Mouse (Mus musculus): ENCODE data around the gene Ccpg1os.
A peak's percentile ranks its signal among the peaks of the same experiment; 100 is the strongest.

Ccpg1os gene

GRCm38 (mm10) chr9:72985250-72986220 lies at the start of gene Ccpg1os, which contains the start of gene Ccpg1:
Gene Ccpg1os, minus strand, starts transcription at chr9:72985382.
Gene Ccpg1, plus strand, starts transcription at chr9:72985429.
- peak; percentile 98 for DNase-seq (ENCODE audit: low read depth, low spot score)

GRCm38 (mm10) chr9:73033406-73033805 lies 48.2 kb upstream of the Ccpg1os start:
- no peak for DNase-seq (ENCODE audit: low read depth, low spot score)

GRCm38 (mm10) chr9:73031421-73031820 lies 46.2 kb upstream of the Ccpg1os start:
- no peak for DNase-seq (ENCODE audit: low read depth, low spot score)

- no peak for DNase-seq (ENCODE audit: low read depth, low spot score)
These were observed 45.3 kb upstream of the Ccpg1os start for GRCm38 (mm10) chr9:73030443-73030842.

GRCm38 (mm10) chr9:73025818-73026636 lies 40.8 kb upstream of the Ccpg1os start:
- DNase-seq (ENCODE audit: low read depth, low spot score), result peak; percentile 56

- no peak for DNase-seq (ENCODE audit: low read depth, low spot score)
These were observed 35.5 kb upstream of the Ccpg1os start for GRCm38 (mm10) chr9:73020566-73021097.

GRCm38 (mm10) chr9:73019841-73020240 lies 34.7 kb upstream of the Ccpg1os start:
- DNase-seq (ENCODE audit: low read depth, low spot score), result no peak

GRCm38 (mm10) chr9:73014724-73015123 lies 29.5 kb upstream of the Ccpg1os start:
- DNase-seq (ENCODE audit: low read depth, low spot score), result no peak

GRCm38 (mm10) chr9:73012629-73013028 lies 27.4 kb upstream of the Ccpg1os start:
- DNase-seq (ENCODE audit: low read depth, low spot score), result no peak

- DNase-seq (ENCODE audit: low read depth, low spot score), result no peak
These were observed 23.2 kb upstream of the Ccpg1os start for GRCm38 (mm10) chr9:73008384-73008783.

GRCm38 (mm10) chr9:73006175-73006574 lies 21.0 kb upstream of the Ccpg1os start:
- no peak for DNase-seq (ENCODE audit: low read depth, low spot score)

- no peak for DNase-seq (ENCODE audit: low read depth, low spot score)
These were observed 19.9 kb upstream of the Ccpg1os start for GRCm38 (mm10) chr9:73005106-73005505.

- DNase-seq (ENCODE audit: low read depth, low spot score), result no peak
These were observed 18.9 kb upstream of the Ccpg1os start for GRCm38 (mm10) chr9:73004076-73004475.

GRCm38 (mm10) chr9:73002177-73002576 lies 17.0 kb upstream of the Ccpg1os start:
- DNase-seq (ENCODE audit: low read depth, low spot score), result no peak

- DNase-seq (ENCODE audit: low read depth, low spot score), result no peak
These were observed 16.3 kb upstream of the Ccpg1os start for GRCm38 (mm10) chr9:73001314-73002011.

GRCm38 (mm10) chr9:73000487-73000886 lies 15.3 kb upstream of the Ccpg1os start:
- no peak for DNase-seq (ENCODE audit: low read depth, low spot score)

GRCm38 (mm10) chr9:72996806-72997205 lies 11.6 kb upstream of the Ccpg1os start:
- no peak for DNase-seq (ENCODE audit: low read depth, low spot score)

- no peak for DNase-seq (ENCODE audit: low read depth, low spot score)
These were observed 11.0 kb upstream of the Ccpg1os start for GRCm38 (mm10) chr9:72996167-72996566.

- DNase-seq (ENCODE audit: low read depth, low spot score), result no peak
These were observed 7.4 kb upstream of the Ccpg1os start for GRCm38 (mm10) chr9:72992576-72992975.

- no peak for DNase-seq (ENCODE audit: low read depth, low spot score)
These were observed 6.2 kb upstream of the Ccpg1os start for GRCm38 (mm10) chr9:72991420-72991819.

- no peak for DNase-seq (ENCODE audit: low read depth, low spot score)
These were observed 3.5 kb upstream of the Ccpg1os start for GRCm38 (mm10) chr9:72988706-72989105.
